Mouse (Mus musculus): ENCODE measurements at regions not wholly inside any gene's neighbourhood (a gene's known extent, or its start where the extent isn't known, plus 50 kb on each side); places are given as distances from the start of the nearest gene placed in this dataset.

GRCm38 (mm10) chr10:26434586-26434985 lies 58.8 kb upstream of the L3mbtl3 start:
- ChIA-PET POLR2A (interaction anchor here in 1 of 4 experiments (0.6 to 1.4 kb wide), 2 partner anchors 9 to 60 kb away, joined by 3 read pairs; no protein-coding TSS in a partner anchor), CTCF (interaction anchor here in 2 of 4 experiments (0.6 to 1.0 kb wide), 2 partner anchors 61 to 317 kb away, joined by 3 to 4 read pairs; no protein-coding TSS in a partner anchor)

GRCm38 (mm10) chr10:26440720-26441119 lies 64.9 kb upstream of the L3mbtl3 start:
- POLR2A ChIA-PET: no interaction called here
- CTCF ChIA-PET: no interaction called here

- ChIA-PET CTCF (no interaction called here), POLR2A (no interaction called here)
These were observed 108.5 kb upstream of the L3mbtl3 start for GRCm38 (mm10) chr10:26484311-26484710.

GRCm38 (mm10) chr10:26491351-26491750 lies 115.6 kb upstream of the L3mbtl3 start:
- ChIA-PET CTCF (no interaction called here), POLR2A (no interaction called here)

- POLR2A ChIA-PET: no interaction called here
- CTCF ChIA-PET: interaction anchor here in 2 of 4 experiments (0.6 to 1.7 kb wide), 2 partner anchors 119 to 261 kb away, joined by 3 to 5 read pairs; partner anchors contain the start of gene Arhgap18 (in 1 of the 2)
These were observed 116.4 kb upstream of the L3mbtl3 start for GRCm38 (mm10) chr10:26492146-26492545.

GRCm38 (mm10) chr10:26492856-26493484 lies 117.2 kb upstream of the L3mbtl3 start:
- CTCF ChIA-PET: interaction anchor here in 2 of 4 experiments (0.6 to 1.7 kb wide), 2 partner anchors 120 to 260 kb away, joined by 3 to 5 read pairs; partner anchors contain the start of gene Arhgap18 (in 1 of the 2)

GRCm38 (mm10) chr10:26493801-26494200 lies 118.0 kb upstream of the L3mbtl3 start:
- ChIA-PET CTCF (interaction anchor here in 1 of 4 experiments (1.7 kb wide), 1 partner anchor 121 kb away, joined by 3 read pairs; no protein-coding TSS in a partner anchor), POLR2A (no interaction called here)

More at GRCm38 (mm10) chr10:26492856-26493484, 117.2 kb upstream of the L3mbtl3 start:
- POLR2A ChIA-PET: no interaction called here

- ChIA-PET POLR2A (no interaction called here), CTCF (no interaction called here)
These were observed 118.6 kb upstream of the L3mbtl3 start for GRCm38 (mm10) chr10:26494380-26494781.

GRCm38 (mm10) chr10:26500265-26500935 lies 124.6 kb upstream of the L3mbtl3 start:
- ChIA-PET POLR2A (no interaction called here), CTCF (no interaction called here)

GRCm38 (mm10) chr10:26520879-26521278 lies 145.1 kb upstream of the L3mbtl3 start:
- ChIA-PET CTCF (no interaction called here), POLR2A (no interaction called here)

- ChIA-PET CTCF (no interaction called here), POLR2A (no interaction called here)
These were observed 150.2 kb upstream of the L3mbtl3 start for GRCm38 (mm10) chr10:26525848-26526546.

GRCm38 (mm10) chr10:26540189-26540588 lies 164.4 kb upstream of the L3mbtl3 start:
- POLR2A ChIA-PET: no interaction called here
- CTCF ChIA-PET: interaction anchor here in 1 of 4 experiments (0.7 kb wide), 1 partner anchor 23 kb away, joined by 3 read pairs; no protein-coding TSS in a partner anchor

- POLR2A ChIA-PET: no interaction called here
These were observed 168.3 kb upstream of the L3mbtl3 start for GRCm38 (mm10) chr10:26544061-26544460.

GRCm38 (mm10) chr10:26544796-26545195 lies 169.0 kb upstream of the L3mbtl3 start:
- ChIA-PET CTCF (interaction anchor here in 1 of 4 experiments (0.6 kb wide), 1 partner anchor 31 kb away, joined by 3 read pairs; no protein-coding TSS in a partner anchor), POLR2A (no interaction called here)

More at GRCm38 (mm10) chr10:26544061-26544460, 168.3 kb upstream of the L3mbtl3 start:
- CTCF ChIA-PET: interaction anchor here in 1 of 4 experiments (0.6 kb wide), 1 partner anchor 31 kb away, joined by 3 read pairs; no protein-coding TSS in a partner anchor

- ChIA-PET POLR2A (no interaction called here), CTCF (no interaction called here)
These were observed 180.5 kb upstream of the L3mbtl3 start for GRCm38 (mm10) chr10:26556246-26556645.

- ChIA-PET POLR2A (no interaction called here), CTCF (interaction anchor here in 1 of 4 experiments (0.6 kb wide), 1 partner anchor 264 kb away, joined by 3 read pairs; no protein-coding TSS in a partner anchor)
These were observed 182.3 kb upstream of the L3mbtl3 start for GRCm38 (mm10) chr10:26558118-26558517.

GRCm38 (mm10) chr10:26559323-26559722 lies 183.6 kb upstream of the L3mbtl3 start:
- POLR2A ChIA-PET: no interaction called here
- CTCF ChIA-PET: no interaction called here

- ChIA-PET CTCF (no interaction called here), POLR2A (no interaction called here)
These were observed 184.7 kb upstream of the L3mbtl3 start for GRCm38 (mm10) chr10:26560456-26560855.

- POLR2A ChIA-PET: no interaction called here
- CTCF ChIA-PET: no interaction called here
These were observed 188.7 kb upstream of the L3mbtl3 start for GRCm38 (mm10) chr10:26564462-26564861.

GRCm38 (mm10) chr10:26567613-26568012 lies 185.6 kb upstream of the Arhgap18 start:
- CTCF ChIA-PET: no interaction called here
- POLR2A ChIA-PET: no interaction called here

All from embryonic stem cell, embryonic (primary cell).